Mouse (Mus musculus): ENCODE measurements at regions not wholly inside any gene's neighbourhood (a gene's known extent, or its start where the extent isn't known, plus 50 kb on each side); places are given as distances from the start of the nearest gene placed in this dataset.

DNA sequence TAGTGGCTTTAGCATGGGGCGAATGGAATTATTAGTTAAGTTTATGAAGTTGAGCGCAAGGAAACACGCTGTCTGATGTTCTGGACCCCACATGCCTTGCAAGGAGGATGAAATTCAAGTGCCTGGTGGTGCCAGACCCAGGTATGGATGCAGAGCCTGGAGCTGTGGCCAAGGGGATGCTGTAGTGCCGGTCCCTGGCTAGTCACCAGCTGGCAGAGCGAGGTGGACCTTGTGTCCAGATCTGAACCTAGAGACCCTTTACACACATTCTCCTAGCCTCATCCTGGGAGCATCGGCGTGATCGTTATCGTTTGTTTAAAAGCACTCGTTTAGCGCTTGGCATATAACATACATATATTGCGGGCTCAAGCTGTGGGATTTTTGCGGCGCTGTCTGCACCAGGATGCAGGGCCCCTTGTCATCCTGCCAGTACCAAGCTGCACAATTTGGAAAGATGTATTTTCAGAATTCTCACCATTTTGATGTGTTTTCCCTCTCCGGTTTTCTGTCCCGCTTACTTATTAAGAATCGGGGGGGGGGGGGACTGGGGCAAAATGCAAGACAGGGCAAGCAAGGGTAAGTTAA is 678.2 kb downstream of the Vrk1 start:
- DNase-seq (ENCODE audit: low read depth, low spot score): no peak
- in situ Hi-C loops (cut with MboI; ENCODE audit: low pct_unique_long_range_greater_than_20kb): no loop called here
- no peak for TF ChIP-seq CTCF (IDR thresholded peaks at IDR 0.05)
- ATAC-seq: no peak
- ChIA-PET POLR2A (interaction anchor here (0.6 kb wide), 1 partner anchor 7 kb away, joined by 3 read pairs; no protein-coding TSS in a partner anchor), CTCF (no interaction called here)
- peaks cover 3% of the 10 kb centered on the region for H3K27me3 ChIP-seq

DNA sequence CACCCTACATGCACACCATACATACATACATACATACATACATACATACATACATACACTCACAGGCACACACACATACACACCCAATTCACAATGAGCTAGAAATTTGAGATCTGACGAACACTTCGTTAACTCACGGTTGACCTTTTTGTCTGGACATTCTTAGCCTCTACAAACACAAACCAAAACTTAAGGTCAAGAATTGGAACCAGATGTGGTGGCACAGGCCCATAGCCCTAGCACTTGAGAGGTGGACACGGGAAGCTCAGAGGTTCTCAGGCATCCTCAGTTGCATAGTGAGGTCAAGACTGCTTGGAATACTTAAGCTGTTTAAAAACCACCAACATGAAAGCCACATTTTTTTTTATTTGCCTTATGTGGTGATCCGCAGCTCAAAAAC is 692.9 kb downstream of the Vrk1 start:
- DNase-seq (ENCODE audit: low read depth, low spot score) (no peak), ATAC-seq (no peak)
- no peaks in the 10 kb centered on the region for H3K27me3 ChIP-seq
- ChIA-PET POLR2A (no interaction called here), CTCF (no interaction called here)
- in situ Hi-C loops (cut with MboI; ENCODE audit: low pct_unique_long_range_greater_than_20kb): no loop called here
- TF ChIP-seq CTCF (IDR thresholded peaks at IDR 0.05): no peak

DNA sequence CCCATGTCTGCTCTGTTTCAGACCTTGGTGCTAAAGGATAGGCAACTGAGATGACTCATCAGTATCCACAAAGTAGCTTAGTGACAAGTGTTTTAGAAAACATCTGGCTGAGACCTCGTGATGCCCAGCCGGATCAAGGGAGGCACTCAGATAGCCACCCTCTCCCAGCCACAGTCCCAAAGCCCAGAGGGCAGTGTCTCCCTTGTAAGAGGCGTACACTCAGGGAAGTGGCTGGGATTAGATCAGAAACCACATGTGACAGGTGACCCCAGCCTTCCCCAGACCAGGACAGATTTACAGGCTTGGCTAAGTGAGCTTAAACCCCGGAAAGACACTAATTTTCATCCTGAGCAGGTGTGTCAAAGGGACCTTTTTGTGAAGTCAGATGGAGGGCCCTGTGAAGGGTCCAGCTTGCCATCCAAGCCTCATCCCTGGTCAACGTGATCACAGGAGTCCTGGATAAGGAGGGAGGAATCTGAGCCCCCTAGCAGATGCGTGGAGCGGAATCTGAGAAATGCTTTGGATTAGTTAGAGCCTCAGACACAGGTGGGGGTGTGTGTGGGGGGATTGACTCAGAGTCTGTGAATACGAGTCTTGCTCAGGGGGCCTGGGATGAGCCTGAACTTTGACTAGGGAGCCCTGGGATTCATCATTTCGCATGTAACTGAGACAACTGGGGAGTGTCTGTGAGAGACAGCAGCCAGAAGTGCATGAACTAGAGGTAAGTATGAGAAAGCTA is 711.4 kb downstream of the Vrk1 start:
- ATAC-seq: no peak
- in situ Hi-C loops (cut with MboI; ENCODE audit: low pct_unique_long_range_greater_than_20kb): no loop called here
- CTCF ChIA-PET: no interaction called here

DNA sequence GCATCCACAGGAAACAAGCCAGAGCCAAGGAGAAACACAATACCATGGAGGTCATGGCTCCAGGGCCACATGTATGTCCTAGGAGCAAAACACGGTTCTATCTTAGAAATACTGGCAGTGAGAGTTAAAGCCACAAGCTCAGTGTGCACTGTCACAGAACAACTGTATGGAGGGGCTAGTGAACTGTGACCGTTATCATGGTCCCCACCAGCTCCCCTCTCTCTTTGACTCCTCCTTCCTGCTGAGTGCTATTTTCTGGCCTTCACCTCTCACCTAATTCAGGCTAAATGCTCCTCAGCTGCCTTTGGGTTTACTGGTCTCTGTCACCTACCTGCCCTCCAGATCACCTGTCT is 712.0 kb downstream of the Vrk1 start:
- no peak for TF ChIP-seq CTCF (IDR thresholded peaks at IDR 0.05)
- ChIA-PET CTCF (no interaction called here), POLR2A (no interaction called here)
- no peak for DNase-seq (ENCODE audit: low read depth, low spot score)
- H3K27me3 ChIP-seq: no peaks in the 10 kb centered on the region
- ATAC-seq: no peak
- in situ Hi-C loops (cut with MboI; ENCODE audit: low pct_unique_long_range_greater_than_20kb): no loop called here

More for the DNA sequence above, 711.4 kb downstream of the Vrk1 start:
- TF ChIP-seq CTCF (IDR thresholded peaks at IDR 0.05): no peak
- no peaks in the 10 kb centered on the region for H3K27me3 ChIP-seq
- DNase-seq (ENCODE audit: low read depth, low spot score): no peak
- POLR2A ChIA-PET: no interaction called here

DNA sequence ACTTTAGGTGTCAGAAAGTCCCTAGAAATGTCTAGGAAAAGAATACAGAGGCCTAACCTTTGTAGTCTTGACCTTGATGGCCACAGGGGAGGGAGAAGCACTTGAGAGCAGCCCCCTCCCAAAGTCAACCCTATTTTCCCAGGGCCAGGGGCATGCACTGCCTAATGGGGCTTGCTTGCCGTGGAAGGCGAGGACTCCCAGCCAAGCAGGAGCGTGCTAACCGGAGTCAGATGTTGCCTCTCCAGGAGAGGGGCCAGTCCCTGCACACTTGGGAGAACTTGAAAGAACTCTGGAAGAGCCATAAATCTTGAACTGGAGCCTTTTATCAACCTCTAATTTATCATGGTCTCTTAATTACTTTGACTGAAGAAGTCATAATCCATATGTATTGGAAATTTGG is 712.7 kb downstream of the Vrk1 start:
- no peaks in the 10 kb centered on the region for H3K27me3 ChIP-seq
- ATAC-seq (no peak), DNase-seq (ENCODE audit: low read depth, low spot score) (no peak)
- no peak for TF ChIP-seq CTCF (IDR thresholded peaks at IDR 0.05)
- POLR2A ChIA-PET: no interaction called here
- CTCF ChIA-PET: no interaction called here
- in situ Hi-C loops (cut with MboI; ENCODE audit: low pct_unique_long_range_greater_than_20kb): no loop called here

DNA sequence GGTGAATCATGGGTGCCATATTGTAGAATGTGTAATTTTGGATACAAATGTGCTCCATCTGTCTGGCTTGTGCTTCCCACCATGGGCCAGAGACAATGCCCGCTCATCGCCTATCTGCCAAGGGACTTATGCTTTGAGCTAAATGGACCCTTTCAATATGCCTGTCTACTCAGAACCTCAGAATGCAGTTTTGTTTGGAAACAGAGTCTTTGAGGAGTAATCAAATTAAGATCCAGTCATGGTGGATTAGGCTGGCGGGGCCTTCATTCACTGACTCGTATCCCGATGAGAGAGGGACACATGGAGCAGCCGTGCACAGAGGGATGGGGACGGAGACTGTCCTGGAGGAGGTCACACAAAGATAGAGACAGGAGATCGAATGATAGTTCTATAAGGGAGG is 716.9 kb downstream of the Vrk1 start:
- H3K27me3 ChIP-seq: no peaks in the 10 kb centered on the region
- ATAC-seq (no peak), DNase-seq (ENCODE audit: low read depth, low spot score) (no peak)
- ChIA-PET POLR2A (no interaction called here), CTCF (no interaction called here)
- TF ChIP-seq CTCF (IDR thresholded peaks at IDR 0.05): no peak
- in situ Hi-C loops (cut with MboI; ENCODE audit: low pct_unique_long_range_greater_than_20kb): no loop called here

DNA sequence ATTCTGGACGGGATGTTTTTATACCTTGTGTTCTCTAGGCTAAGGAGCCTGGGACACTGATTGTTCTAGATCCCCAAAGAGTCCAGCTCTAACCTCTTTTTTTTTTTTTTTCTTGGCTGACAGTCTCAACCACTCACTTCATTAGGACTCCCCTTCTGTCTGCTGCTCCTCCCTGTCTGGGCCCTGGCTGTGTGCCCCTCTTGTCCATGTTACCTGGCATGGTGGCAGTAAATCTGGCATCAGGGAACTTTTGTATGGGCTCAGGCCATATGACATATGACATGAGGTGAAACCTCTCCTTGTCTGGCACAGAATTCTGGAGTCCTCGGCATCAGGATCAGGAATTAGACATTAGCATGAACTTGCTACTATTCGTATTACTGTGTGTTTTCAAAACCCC is 717.5 kb downstream of the Vrk1 start:
- ATAC-seq (no peak), DNase-seq (ENCODE audit: low read depth, low spot score) (no peak)
- TF ChIP-seq CTCF (IDR thresholded peaks at IDR 0.05): no peak
- ChIA-PET POLR2A (no interaction called here), CTCF (no interaction called here)
- in situ Hi-C loops (cut with MboI; ENCODE audit: low pct_unique_long_range_greater_than_20kb): no loop called here
- H3K27me3 ChIP-seq: no peaks in the 10 kb centered on the region

DNA sequence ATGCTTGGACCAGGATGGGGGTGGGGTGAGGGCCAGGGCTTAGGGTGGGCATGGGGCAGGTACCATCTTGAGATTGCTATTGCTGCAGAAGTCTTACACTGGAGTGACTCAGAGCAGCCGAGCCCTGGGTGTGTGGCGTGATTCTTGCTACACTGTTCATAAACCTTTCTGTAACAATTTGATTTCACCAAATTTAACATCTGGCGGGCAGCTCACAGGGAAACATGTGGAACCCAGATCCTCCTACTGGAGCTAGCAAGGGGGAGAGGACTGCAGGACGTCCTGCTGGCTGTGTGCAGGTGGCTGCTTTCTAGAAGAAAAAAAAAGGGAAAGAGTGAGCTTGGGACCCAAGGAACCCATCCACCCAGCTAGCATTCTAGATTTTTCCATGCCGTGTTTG is 719.7 kb downstream of the Vrk1 start:
- DNase-seq (ENCODE audit: low read depth, low spot score): no peak
- in situ Hi-C loops (cut with MboI; ENCODE audit: low pct_unique_long_range_greater_than_20kb): no loop called here
- no peak for TF ChIP-seq CTCF (IDR thresholded peaks at IDR 0.05)
- no peaks in the 10 kb centered on the region for H3K27me3 ChIP-seq
- ChIA-PET CTCF (no interaction called here), POLR2A (no interaction called here)
- no peak for ATAC-seq

DNA sequence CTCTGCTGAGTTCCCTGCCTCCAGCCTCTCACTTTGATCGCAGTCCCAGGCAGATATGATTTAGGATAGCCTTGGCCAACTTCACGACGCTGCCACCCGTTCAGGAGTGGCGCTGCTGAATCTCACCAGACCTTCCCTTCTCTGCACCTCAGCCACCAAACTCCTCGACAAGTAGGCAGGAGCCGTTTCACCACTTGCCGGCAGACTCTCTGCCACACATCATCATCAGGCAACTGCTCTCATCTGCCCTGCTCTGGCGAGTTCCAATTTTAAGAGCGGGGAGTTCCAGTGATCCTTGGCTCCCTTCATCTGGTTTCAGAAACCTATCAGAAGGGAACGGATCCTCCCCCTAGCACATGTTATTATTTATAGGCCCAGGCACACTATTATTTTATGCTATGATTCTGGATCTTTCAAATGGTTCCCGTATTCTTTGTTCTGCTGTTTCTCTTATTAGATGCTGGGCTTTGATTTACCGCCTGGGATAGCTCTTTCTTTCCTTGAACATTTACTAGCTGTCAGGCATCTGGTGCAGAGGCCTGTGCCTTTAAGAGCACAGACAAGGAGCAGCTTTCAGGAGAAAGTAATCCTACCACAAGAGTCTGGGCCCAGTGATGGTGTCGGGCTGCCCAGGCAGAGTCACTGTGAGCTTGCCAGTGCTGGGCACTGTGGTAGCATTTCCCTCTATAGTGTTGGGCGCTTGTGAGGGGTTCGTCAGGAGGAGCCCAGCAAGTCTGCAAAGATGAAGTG is 722.3 kb downstream of the Vrk1 start:
- CTCF ChIA-PET: no interaction called here
- ATAC-seq (no peak), DNase-seq (ENCODE audit: low read depth, low spot score) (no peak)
- no peaks in the 10 kb centered on the region for H3K27me3 ChIP-seq
- in situ Hi-C loops (cut with MboI; ENCODE audit: low pct_unique_long_range_greater_than_20kb): no loop called here
- TF ChIP-seq CTCF (IDR thresholded peaks at IDR 0.05): no peak
- POLR2A ChIA-PET: no interaction called here

DNA sequence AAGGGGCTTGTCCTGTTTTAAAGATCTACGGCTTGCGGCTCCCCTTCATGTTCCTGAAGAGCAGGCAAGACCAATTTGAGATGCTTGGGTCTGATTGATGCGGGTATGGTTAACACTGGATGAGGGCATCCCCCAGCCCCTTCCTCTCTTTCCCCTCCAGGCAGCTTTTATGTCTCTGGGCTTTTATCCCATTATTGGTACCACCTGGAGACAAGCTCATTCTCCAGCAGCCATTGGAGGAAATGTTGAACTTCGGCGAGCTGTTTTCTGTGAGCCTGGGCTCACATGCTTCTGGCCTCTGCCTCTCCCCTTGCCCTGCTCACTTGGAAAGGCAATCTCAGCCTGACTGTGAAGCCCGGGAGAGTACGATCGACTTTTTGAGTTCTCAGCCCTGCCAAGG is 738.7 kb downstream of the Vrk1 start:
- ChIA-PET POLR2A (no interaction called here), CTCF (no interaction called here)
- DNase-seq (ENCODE audit: low read depth, low spot score) (no peak), ATAC-seq (no peak)
- in situ Hi-C loops (cut with MboI; ENCODE audit: low pct_unique_long_range_greater_than_20kb): no loop called here
- no peaks in the 10 kb centered on the region for H3K27me3 ChIP-seq
- TF ChIP-seq CTCF (IDR thresholded peaks at IDR 0.05): no peak

DNA sequence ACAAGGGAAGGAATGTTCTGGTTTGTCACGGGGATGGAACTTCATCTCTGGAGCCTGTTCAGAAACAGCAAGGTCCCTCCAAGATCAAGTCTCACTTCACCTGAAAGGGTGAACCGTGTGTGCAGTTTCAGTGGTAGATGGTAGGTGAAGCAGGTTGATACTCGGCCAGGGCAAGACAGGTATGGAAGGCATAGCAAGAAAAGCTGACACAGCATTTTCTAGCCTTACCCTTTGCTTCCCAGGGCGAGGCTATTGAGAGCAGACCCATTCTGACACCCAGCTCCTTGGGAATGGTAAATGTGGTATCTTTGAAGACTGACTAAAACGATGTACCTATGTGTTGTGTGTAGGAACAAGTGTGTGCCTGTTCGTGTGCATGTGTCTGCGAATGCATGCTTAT is 724.9 kb upstream of the 3110018I06Rik start:
- TF ChIP-seq CTCF (IDR thresholded peaks at IDR 0.05): no peak
- in situ Hi-C loops (cut with MboI; ENCODE audit: low pct_unique_long_range_greater_than_20kb): no loop called here
- no peaks in the 10 kb centered on the region for H3K27me3 ChIP-seq
- no peak for ATAC-seq
- no peak for DNase-seq (ENCODE audit: low read depth, low spot score)
- CTCF ChIA-PET: no interaction called here
- POLR2A ChIA-PET: no interaction called here

All from Patski (cell line).